Mouse (Mus musculus) left cerebral cortex, postnatal 4 days (tissue): ENCODE measurements around the gene Anpep. TPM values are rescaled to one million over a fixed set of nuclear protein-coding genes. Genes with fewer than 3 reads are reported as not detected.

ENCODE experiments used
- DNase-seq: peaks from one replicate; pipeline ENCODE4 v3.0.0-alpha.2; 2022
- intact Hi-C: fragments of 180-260 bp; cut with DNase I; formaldehyde crosslinking; loops from one replicate; pipeline ENCODE4 v1.15.1; 2025
- total RNA-seq, 2 experiments: library from RNA; stranded (reverse); gene quantifications; 2 replicates each; pipeline ENCODE4 v1.2.3; 2021

Anpep gene
- total RNA-seq, result 1 to 10 TPM; 7.4 to 8.4 TPM

DNA sequence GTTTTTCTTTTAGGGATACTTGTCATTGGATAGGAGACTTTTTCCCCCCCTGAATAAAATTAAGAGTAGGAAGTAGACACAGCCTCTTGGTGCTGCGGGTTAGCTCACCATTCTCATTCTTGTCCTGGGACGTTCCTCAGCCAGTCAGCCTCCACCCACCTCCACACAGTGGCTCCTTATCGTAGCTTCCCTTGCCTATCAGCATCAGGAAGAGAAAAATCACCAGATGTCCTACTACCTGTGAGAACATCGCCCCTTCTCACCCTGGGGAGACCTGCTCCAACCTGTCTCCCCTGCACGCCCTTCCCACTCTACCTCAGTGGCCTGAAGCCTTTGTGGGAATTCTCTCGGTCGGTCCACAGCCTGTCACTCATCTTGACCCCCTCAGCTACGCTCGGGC, at the start of gene Anpep:
Gene Anpep, minus strand, starts transcription at position 249 of the 400 bp plus-strand sequence.
- intact Hi-C loops, result no loop called here
- no peak for DNase-seq

DNA sequence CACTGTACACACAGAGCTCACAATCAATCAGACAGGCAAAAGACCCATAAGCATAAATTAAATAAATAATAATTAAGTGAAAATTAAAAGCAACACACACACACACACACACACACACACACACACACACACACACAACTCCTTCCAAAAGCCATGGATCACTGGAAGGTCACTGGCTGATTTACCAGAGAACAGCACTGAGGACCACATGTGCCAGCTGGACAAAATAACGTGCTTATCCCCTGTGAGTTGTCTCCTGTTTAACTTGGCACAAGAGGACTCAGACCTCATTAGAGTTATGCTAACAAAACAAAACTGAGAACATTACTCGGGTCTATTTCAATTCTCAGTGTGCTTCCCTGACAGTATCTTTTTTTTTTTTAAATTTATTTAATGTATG, 46.5 kb upstream of the Anpep start:
- intact Hi-C loops, result no loop called here
- no peak for DNase-seq

DNA sequence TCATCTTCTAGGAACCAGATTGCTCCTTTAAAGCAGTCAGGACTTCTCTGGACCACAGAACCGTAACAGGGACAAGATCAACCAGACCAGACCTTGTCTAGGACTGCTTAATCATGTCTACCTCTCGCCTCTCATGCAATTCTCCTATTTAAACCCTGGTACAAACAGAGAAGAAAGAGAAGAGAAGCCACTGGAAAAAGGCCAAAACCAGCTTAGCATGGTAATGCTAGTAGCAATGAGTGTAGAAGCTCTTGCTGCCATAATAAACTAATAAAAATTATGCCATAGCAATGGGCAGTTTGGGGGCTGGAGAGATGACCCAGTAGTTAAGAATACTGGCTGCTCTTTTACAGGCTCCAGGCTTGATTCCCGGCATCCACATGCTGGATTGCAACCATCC, 46.1 kb upstream of the Anpep start:
- intact Hi-C loops, result no loop called here
- DNase-seq, result no peak

DNA sequence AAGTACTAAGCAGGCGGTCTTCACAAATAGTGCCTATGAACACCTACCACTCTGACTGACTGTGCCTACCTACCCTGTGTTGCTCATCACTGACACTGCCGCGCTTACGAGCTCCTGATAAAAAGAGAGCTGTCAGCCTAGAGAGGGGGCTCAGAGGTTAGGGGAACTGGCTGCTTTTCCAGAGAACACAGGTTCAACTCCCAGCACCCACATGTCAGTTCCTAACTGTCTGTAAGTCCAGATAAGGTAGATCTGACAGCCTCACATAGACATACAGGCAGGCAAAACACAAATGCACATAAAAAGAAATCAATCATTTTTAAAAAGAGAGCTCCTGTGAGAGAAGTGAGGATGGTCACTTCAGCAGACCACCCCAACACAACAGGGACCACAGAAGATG, 44.3 kb upstream of the Anpep start:
- no peak for DNase-seq
- intact Hi-C loops, result no loop called here

DNA sequence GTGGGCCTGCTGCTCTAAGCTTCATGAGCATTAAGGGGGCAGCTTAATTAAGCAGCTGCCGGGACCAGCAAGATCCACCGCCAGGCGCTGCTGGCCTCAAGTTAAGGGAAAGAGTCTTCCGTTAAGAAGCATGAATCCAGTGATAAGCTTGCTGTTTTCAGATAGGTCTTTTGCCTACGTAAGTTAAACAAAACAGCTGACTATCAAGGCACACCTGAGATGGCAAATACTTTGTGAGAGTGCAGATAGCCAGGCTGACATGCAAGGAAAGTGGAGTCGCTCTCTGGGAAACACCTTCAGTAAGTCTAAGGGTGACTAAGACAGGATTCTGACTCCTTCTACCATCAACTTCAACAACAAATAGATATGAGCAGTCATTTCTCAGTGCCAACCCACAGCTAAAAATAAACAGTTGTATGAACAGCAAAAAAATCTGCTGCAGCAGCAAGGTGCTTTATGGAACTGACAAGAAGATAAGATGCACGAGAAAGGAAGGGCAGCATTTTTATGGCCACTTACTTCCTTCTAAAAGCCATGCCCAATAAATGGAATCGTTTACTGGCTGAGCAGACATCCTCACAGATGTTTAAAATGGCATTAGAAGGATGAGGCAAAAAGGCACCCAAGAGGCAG, 42.4 kb upstream of the Anpep start:
- intact Hi-C loops, result no loop called here
- no peak for DNase-seq

DNA sequence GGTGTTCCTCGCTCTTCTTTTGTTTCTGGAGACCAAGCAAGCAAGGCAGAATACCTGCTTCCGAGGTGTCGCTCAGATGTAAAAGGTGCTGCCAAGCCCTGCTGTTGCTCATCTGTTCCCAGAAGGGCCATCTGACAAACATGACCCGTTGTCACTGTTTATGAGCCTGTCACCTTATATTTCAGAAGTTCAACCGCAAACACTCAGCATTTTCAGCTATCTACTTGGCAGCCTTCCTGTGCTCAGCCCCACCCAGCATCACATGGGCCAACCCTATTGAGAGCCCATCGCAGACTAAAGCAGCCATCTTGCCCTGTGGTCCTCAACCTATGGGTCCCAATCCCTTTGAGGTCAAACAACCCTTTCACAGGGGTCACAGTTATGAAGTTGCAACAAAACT, 39.9 kb upstream of the Anpep start:
- no peak for DNase-seq
- intact Hi-C loops, result no loop called here

DNA sequence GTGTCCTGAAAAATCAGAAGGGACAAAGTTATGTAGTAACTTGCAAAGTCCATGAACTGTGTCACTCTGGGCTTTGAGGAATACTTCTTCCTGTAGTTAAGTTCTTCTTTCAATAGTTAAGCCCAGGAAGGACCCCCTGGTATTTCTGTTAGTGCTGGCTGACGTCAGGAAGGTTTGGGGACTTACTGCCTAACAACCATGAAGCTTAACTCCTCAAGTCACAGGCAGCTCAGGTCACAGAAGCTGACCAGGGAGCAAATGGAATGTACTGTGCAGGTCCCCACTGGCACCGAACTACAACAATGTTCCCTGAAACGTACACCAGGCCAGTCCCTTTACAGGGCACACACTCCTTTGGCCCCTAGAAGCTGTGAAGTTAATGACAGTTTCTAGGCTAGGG, 34.4 kb upstream of the Anpep start:
- DNase-seq, result no peak

DNA sequence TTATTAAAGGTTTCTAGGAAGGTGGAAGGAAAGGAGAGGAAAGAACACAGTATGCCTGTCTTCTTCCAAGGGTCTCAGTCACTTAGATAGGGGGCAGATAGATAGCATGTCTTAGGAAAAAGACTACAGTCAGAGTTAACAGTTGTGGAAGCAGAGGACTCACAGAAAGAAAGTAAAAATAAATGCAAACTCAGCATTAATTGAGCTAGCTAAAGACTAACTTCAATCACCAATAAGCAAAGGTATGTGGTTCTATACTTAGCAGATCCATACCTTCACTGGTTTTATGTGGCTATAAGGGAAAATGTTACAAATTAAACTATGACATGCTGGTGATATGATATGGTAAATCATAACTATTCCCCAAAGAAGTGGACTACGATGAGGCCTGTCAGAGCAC, 33.9 kb upstream of the Anpep start:
- DNase-seq, result no peak
- intact Hi-C loops, result no loop called here

More for the DNA sequence above, 34.4 kb upstream of the Anpep start:
- intact Hi-C loops, result no loop called here

DNA sequence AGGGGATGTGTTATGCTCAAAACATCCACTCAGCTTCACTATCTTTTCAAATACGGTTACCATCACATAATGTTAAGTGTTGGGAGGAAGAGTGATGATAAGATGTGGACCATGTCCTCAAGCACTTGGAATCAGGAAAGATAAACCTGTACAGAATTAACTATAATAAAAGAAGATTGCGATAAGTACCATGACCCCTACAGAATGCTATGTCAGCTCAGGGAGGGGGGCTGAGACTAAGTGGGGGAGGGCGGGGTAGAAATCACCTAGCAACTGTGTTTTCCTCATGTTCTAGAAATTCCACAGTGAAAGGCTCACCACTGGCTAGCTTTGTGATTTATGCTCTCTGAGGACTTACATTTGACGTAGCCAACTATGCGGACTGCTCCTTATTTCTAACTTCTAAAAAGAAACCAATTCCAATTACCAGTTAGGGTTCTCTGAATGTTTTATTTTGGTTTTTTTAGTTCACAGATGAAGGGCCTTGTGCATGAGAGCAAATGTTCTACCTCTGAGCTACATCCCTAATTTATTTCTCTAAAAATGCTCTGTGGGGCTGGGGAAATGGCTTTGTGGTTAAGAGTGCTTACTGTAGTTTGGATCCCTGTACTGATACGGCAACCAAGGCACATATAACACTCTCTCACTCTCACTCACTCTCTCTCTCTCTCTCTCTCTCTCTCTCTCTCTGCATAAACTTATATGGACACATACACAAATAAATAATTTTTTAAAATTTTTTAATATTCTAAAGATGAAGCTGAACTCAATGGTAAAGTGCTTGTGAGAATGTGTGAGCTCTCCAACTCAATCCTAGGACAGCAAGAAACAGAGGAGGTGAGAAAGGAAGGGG, 31.9 kb upstream of the Anpep start:
- intact Hi-C loops, result no loop called here
- no peak for DNase-seq

DNA sequence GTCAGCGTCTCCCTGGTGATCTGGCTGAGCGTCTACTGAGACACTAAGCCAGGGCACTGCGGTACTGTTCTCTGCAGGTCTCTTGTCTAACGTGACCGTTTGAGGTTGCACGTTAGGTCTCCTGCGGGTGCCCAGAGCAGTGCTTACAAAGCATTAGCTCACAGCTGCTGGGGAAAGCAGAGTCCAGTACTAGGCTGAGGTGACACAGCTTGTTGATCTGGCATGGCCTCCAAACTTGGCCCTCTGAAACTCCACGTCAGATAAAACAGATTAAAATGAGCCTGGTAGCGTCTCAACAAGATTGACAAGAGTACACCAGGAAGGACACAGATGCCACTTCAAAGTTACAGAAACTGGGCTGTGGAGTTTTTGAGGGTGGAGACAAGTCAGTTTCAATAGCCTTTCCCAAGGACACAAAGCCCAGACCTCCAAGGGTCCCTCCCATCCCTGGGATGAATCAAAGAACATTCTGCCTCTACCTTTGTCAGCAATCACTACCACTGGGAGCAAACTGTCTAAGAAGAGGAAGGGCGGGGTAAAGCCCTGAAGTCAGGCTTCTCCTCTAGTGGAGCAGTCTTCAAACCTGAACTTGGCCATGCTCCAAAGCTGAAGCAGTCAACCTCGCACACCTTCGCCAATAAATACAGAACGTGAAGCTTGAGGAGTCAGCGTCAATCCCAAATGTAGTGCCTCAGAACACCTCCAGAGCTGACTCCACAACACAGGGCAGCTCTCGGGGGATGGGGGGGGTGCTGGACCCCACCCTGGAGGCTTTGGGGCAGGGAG, 29.8 kb upstream of the Anpep start:
- intact Hi-C loops, result no loop called here
- DNase-seq, result no peak

DNA sequence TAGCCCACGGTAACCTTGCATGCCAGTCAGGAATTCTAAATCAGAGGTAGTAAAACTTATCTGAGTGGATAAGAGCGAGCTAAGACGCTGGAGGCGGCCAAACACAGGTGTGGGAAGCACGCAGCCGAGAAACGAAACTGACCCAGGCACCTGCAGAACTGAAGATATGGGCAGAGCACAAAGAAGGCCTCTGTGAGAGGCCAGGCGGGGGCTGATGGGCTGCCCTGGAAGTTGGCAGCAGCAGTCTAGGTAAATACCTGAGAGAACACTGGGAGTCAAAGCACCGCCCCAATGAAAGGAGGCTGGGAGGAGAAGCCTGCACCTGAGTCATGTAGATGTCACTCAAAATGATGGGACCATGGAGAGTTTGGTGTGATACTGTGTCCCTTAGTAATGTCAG, 27.7 kb upstream of the Anpep start:
- DNase-seq, result no peak
- intact Hi-C loops, result no loop called here

DNA sequence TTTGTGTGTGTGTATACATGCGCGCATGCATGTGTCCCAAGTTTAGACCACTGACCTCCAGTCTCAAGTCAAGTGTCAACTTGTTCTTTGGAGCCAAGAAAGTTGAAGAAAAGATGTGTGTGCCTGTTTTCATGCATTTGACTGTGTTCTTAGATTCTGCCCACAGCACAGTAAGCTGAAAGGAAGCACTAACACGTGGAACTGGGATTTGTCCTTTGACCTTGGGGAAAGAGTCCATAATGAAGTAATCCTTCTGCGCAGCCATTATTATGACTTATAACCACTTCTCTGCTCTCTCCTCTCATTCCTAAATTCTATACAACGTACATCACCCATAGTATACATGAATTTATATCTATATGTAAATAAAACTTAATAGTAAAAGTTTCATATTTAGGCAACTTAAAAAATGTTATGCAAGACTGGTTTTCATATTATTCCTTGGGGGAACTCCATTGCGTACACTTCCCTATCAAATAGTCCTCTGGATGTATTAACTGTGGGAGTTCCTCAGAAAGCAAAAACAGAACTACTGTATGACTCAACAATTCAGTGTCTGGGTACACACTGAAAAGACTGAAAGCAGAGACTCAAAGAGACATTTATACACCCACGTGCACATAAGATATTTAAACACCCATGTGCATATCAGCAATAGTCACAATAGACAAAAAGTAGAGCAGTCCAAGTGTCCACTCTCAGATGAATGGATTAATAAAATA, 22.9 kb upstream of the Anpep start:
- intact Hi-C loops, result no loop called here
- DNase-seq, result no peak

DNA sequence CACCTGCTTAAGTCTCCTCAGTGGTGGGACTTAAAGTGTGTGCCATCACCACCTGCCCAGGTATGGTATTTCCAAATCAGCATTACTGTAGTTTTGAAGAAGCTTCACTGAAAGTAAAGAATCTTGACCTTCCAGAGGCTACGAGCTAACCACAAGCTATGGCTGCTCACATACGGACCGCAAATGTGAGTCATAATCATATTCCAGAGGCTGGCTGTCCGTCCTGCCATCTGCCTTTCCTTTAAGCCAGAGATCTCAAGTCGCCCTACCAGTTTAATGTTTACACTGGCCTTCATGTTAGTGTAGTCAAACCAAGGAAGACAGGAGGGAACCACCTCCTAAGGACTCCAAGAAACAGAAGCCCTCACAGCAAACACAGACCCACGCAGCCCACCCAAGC, 21.0 kb upstream of the Anpep start:
- DNase-seq, result no peak
- intact Hi-C loops, result no loop called here

DNA sequence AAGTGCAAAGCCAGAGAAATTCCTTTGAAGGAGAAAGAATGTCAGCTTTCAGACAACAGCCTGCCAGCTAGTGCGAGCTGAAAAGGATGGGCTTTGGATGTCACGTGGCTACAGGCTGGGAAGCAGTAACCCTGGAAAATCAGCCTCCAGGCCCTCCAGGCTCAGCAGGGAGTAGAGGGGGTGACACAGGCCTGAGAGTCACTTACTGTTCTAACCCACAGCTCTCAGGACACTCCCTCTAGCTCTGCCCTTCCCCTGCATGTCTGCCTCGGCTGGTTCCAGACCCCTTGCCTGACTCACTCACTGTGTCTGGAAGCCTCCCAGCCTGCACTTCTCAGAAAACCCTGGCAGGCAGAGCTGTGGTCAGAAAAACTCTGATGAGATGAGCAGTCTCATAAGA, 20.1 kb upstream of the Anpep start:
- DNase-seq, result no peak
- intact Hi-C loops, result no loop called here

DNA sequence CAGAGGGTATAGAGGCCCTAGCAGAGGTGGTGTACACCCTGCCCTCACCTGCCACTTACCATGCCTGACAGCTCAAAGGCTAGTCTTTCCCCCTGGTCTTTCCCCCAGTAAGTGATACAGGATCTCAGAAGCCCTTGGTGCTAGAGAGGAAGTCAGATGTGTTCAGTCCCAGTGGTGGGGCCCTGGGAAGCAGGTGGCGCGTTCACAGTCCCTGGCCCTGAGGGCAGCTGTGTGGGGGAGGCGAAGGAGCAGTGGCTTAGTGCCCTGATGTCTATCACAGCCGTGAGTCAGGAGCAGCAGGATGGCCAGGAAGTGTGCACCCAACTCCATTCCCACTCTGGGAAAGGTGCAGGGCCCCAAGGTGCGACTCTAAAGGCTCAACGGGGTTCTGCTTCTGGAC, 19.2 kb upstream of the Anpep start:
- intact Hi-C loops, result no loop called here
- DNase-seq, result no peak

DNA sequence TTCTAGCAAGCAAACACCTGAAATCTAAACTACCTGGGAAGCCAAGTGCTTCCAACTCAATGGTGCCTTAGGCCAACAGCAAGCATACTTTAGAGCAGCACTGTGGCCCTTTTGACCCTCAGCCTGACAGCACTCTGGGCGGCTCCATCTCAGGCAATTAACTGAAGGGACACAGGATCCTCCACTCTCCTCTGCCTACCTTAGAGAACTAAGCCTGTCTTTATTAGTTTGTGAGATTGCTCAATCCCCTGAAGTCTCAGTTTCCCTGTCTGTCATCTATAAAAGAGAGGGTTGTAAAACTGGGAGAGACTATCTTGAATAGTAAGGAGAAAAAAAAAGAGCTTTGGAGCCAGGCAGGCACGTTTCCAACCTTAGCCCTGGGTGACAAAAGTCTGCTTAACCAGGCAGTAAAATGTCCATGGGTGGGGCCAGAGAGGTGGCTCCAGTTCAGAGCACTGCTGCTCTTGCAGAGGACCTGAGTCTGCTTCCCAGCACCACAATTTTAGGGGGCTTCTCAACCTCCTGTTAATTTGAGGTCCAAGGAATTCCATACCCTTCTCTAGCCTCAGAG, 17.7 kb upstream of the Anpep start:
- intact Hi-C loops, result no loop called here

DNA sequence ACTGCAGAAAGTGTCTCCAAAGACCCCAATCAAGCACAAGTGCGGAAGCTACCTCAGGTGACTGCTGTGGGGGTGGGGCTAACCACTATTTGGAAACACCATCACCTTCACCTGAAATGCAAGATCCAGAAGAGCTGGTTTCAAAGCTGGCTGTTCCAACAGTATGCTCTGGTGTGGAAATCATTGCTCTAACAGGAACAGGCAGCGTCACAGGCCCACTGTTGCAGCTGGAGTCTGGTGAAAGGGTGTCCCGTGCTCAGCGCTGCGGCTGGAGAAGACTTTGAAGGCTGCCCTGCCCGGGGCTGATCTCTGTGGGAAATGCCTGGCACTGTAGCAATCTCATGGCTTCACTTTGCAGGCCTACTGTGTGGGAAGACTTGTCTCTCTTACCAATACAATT, 12.5 kb upstream of the Anpep start:
- DNase-seq, result no peak
- intact Hi-C loops, result no loop called here

More for the DNA sequence above, 17.7 kb upstream of the Anpep start:
- no peak for DNase-seq

DNA sequence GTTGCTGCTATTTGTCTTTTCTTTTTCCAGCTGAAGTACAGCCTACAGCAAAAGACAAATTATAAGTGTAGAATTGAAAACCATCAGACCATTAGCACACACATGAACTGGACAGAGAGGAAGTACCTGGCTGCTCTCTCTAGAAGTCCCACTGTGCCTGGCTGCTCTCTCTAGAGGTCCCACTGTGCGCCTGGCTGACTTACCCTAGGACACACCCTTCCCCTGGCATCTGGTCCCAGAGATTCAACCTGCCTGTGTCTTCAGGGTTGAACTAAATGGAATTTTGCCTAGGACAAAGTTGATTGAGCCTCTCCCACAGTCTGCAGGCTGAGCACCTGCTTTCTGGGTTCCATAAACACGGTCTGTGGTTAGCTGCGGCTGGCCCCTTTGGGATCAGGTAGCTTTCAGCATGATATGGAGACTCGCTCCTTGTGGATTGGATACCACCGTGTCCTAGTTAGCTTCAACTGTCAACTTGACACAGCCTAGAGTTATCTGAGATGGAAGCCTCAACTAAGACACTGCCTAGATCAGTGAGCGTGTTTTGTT, 11.0 kb upstream of the Anpep start:
- intact Hi-C loops, result no loop called here
- DNase-seq, result no peak

DNA sequence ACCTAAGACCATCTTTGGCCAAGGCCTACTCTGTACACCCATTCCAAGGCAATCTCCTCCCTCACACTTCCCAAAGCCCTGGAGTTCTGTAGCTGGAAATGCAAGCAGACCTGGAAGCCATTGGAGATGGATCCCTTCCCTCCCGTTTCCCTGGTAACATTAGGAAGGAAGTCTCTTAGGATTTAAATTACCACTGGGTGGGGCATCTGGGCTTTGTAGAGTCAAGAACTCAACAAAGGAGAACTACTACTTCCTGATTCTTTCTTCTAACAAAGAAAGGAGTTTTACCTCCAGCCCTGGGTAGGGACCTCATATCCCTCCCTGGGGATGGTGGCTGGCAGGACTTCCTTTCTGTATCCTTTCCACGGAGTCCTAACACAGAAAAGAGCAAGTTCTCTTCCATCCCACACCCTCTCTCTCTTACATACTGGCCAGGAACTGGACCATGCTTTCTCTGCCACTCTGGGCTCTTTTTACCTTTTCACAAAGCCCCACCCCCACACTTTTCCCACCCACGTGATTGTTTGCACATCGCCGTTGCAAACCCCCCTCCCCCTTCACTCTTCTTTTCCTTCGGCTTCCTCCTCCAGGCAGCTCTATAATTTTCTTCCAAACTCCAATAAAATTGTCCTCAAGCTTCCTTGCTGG, 8.3 kb upstream of the Anpep start:
- intact Hi-C loops, result no loop called here
- no peak for DNase-seq

DNA sequence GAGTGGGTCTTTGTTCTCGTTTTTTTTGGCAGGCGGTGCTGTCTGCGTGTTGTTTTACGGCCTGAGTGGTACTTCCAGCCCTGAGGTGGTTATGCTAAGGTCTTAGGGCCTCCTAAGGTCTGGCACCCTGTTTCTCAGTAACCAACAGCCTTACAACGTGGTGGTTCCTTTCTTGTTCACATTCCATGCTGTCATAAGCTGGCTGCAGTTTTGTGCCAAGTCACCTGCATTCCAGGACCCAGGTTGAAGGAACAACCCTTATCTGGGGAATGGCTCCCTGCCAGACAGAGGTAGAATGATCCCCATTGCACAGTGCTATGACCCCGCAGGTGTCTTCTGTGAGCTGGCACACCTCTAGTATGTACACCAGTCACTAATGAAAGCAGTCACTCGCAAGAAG, 7.6 kb upstream of the Anpep start:
- DNase-seq, result no peak
- intact Hi-C loops, result no loop called here
